Mouse (Mus musculus) forebrain, embryonic 13.5 days (tissue): ENCODE data around the gene Plscr5. TPM values are rescaled to one million over a fixed set of nuclear protein-coding genes. Genes with fewer than 3 reads are reported as not detected.
"Not testable (repeated sequence)": the region's sequence is repeated elsewhere in the genome, so short reads cannot be mapped to it uniquely, and the experiment has no call there.

Experiments used
- ATAC-seq: fragments of 200-750 bp; cut with Nextera tagmentation; 2 replicates; pipeline ENCODE4 v1.8.0; 2017
- H3K27ac ChIP-seq: fragments of 300-500 bp; sonication (generic); 2 replicates; pipeline ENCODE4 v1.5.1; 2015; ENCODE audit warnings: inconsistent platforms, mild to moderate bottlenecking, moderate library complexity
- H3K27me3 ChIP-seq: fragments of 300-500 bp; sonication (generic); 2 replicates; pipeline ENCODE4 v1.6.1; 2015; ENCODE audit warnings: mild to moderate bottlenecking, inconsistent platforms
- H3K36me3 ChIP-seq: fragments of 300-500 bp; sonication (generic); 2 replicates; pipeline ENCODE4 v1.6.1; 2015; ENCODE audit warnings: mild to moderate bottlenecking, inconsistent platforms; ENCODE audit not compliant: poor library complexity, severe bottlenecking
- H3K4me1 ChIP-seq: fragments of 300-500 bp; sonication (generic); 2 replicates; pipeline ENCODE4 v1.6.1; 2015; ENCODE audit warnings: inconsistent platforms
- H3K4me2 ChIP-seq: fragments of 300-500 bp; sonication (generic); 2 replicates; pipeline ENCODE4 v1.6.1; 2015; ENCODE audit warnings: inconsistent platforms, mild to moderate bottlenecking, moderate library complexity
- H3K4me3 ChIP-seq: fragments of 300-500 bp; sonication (generic); 2 replicates; pipeline ENCODE4 v1.5.1; 2015; ENCODE audit warnings: mild to moderate bottlenecking, inconsistent platforms
- H3K9ac ChIP-seq: fragments of 300-500 bp; sonication (generic); 2 replicates; pipeline ENCODE4 v1.6.1; 2015; ENCODE audit warnings: mild to moderate bottlenecking, inconsistent platforms
- H3K9me3 ChIP-seq: fragments of 300-500 bp; sonication (generic); replicated peaks from 2 replicates; pipeline ENCODE4 v1.6.1; 2016; ENCODE audit warnings: inconsistent platforms
- WGBS: fragments of 180-500 bp; shearing (Covaris S2); methylation state at CpG from one replicate; pipeline ENCODE4 v1.1.7; 2015; 5-methylcytosine and 5-hydroxymethylcytosine counted together
- polyA plus RNA-seq: library from polyadenylated mRNA; unstranded; fragments of >200 nt; fragmentation: Nextera tagmentation; extraction: Ambion mirVana; gene quantifications from 2 replicates; pipeline ENCODE4 v1.2.1, GENCODE M21; 2015

Gene Plscr5
- polyA plus RNA-seq: 0.18 and 0.29 TPM in 2 replicates

GRCm38 (mm10) chr9:92192636-92193035, at the start of gene Plscr5:
TSS of gene Plscr5 (plus strand) at chr9:92192936.
- ATAC-seq, H3K27me3 ChIP-seq, H3K9ac ChIP-seq, H3K36me3 ChIP-seq, H3K27ac ChIP-seq, H3K4me3 ChIP-seq, H3K9me3 ChIP-seq, H3K4me2 ChIP-seq: not testable (repeated sequence)
- H3K4me1 ChIP-seq: peaks cover 11% of the 10 kb centered on the region
- WGBS: 81% methylated on average over 9 of the region's 9 CpGs

GRCm38 (mm10) chr9:92147555-92148248, 45.0 kb upstream of the Plscr5 start:
- ATAC-seq: peak; percentile 90
- Histone ChIP-seq H3K27ac (no peak overlapping the region), H3K4me1 (no peaks in the 10 kb centered on the region), H3K4me3 (no peak overlapping the region), H3K9me3 (no peaks in the 10 kb centered on the region), H3K4me2 (no peak overlapping the region), H3K9ac (no peak overlapping the region), H3K27me3 (no peaks in the 10 kb centered on the region), H3K36me3 (no peaks in the 10 kb centered on the region)
- WGBS: 21% methylated on average over 7 of the region's 7 CpGs

GRCm38 (mm10) chr9:92162213-92162612, 30.5 kb upstream of the Plscr5 start:
- ATAC-seq: no peak
- H3K27ac ChIP-seq: no peak overlapping the region
- H3K9me3 ChIP-seq: no peaks in the 10 kb centered on the region
- no peak overlapping the region for H3K4me3 ChIP-seq
- H3K9ac ChIP-seq: no peak overlapping the region
- no peaks in the 10 kb centered on the region for H3K36me3 ChIP-seq
- no peak overlapping the region for H3K4me2 ChIP-seq
- H3K4me1 ChIP-seq: no peaks in the 10 kb centered on the region
- 58% methylated on average over 4 of the region's 4 CpGs for WGBS
- no peaks in the 10 kb centered on the region for H3K27me3 ChIP-seq

GRCm38 (mm10) chr9:92173318-92173985, 19.3 kb upstream of the Plscr5 start:
- Histone ChIP-seq H3K9me3 (no peaks in the 10 kb centered on the region), H3K4me2 (no peak overlapping the region), H3K27me3 (no peaks in the 10 kb centered on the region), H3K36me3 (no peaks in the 10 kb centered on the region), H3K9ac (no peak overlapping the region), H3K27ac (no peak overlapping the region), H3K4me3 (no peak overlapping the region), H3K4me1 (peaks cover 11% of the 10 kb centered on the region)
- peak; percentile 56 for ATAC-seq
- 95% methylated on average over 3 of the region's 3 CpGs for WGBS

- WGBS: 14% methylated on average over 15 of the region's 15 CpGs
- Histone ChIP-seq H3K27ac (no peak overlapping the region), H3K9me3 (no peaks in the 10 kb centered on the region), H3K4me3 (no peak overlapping the region), H3K4me1 (peaks cover 11% of the 10 kb centered on the region), H3K27me3 (no peaks in the 10 kb centered on the region), H3K9ac (no peak overlapping the region), H3K4me2 (peak overlapping the region; percentile 26), H3K36me3 (no peaks in the 10 kb centered on the region)
- ATAC-seq: peak; percentile 88
These were observed 18.3 kb upstream of the Plscr5 start for GRCm38 (mm10) chr9:92174176-92175075.

- H3K9me3 ChIP-seq: no peaks in the 10 kb centered on the region
- H3K27ac ChIP-seq: no peak overlapping the region
- H3K27me3 ChIP-seq: no peaks in the 10 kb centered on the region
- peak; percentile 76 for ATAC-seq
- no peak overlapping the region for H3K4me2 ChIP-seq
- WGBS: 27% methylated on average over 2 of the region's 2 CpGs
- H3K4me1 ChIP-seq: peaks cover 11% of the 10 kb centered on the region
- H3K4me3 ChIP-seq: no peak overlapping the region
- no peak overlapping the region for H3K9ac ChIP-seq
- no peaks in the 10 kb centered on the region for H3K36me3 ChIP-seq
These were observed 13.8 kb upstream of the Plscr5 start for GRCm38 (mm10) chr9:92178861-92179469.

GRCm38 (mm10) chr9:92191295-92191694, 1.4 kb upstream of the Plscr5 start:
- Histone ChIP-seq H3K4me1 (peaks cover 6% of the 10 kb centered on the region), H3K9me3 (no peaks in the 10 kb centered on the region), H3K4me3 (no peak overlapping the region), H3K36me3 (no peaks in the 10 kb centered on the region), H3K9ac (no peak overlapping the region), H3K27me3 (no peaks in the 10 kb centered on the region), H3K4me2 (no peak overlapping the region), H3K27ac (no peak overlapping the region)
- WGBS: 83% methylated on average over 2 of the region's 2 CpGs
- ATAC-seq: no peak

GRCm38 (mm10) chr9:92198408-92198807, 5.7 kb downstream of the Plscr5 start:
- no peak for ATAC-seq
- Histone ChIP-seq H3K9ac (no peak overlapping the region), H3K9me3 (no peaks in the 10 kb centered on the region), H3K4me2 (no peak overlapping the region), H3K27ac (no peak overlapping the region), H3K4me1 (peaks cover 11% of the 10 kb centered on the region), H3K4me3 (no peak overlapping the region), H3K27me3 (no peaks in the 10 kb centered on the region), H3K36me3 (no peaks in the 10 kb centered on the region)
- WGBS: 70% methylated on average over 3 of the region's 3 CpGs

GRCm38 (mm10) chr9:92199564-92199963, 6.8 kb downstream of the Plscr5 start:
- Histone ChIP-seq H3K27ac (no peak overlapping the region), H3K36me3 (no peaks in the 10 kb centered on the region), H3K9me3 (no peaks in the 10 kb centered on the region), H3K4me2 (no peak overlapping the region), H3K4me1 (peaks cover 11% of the 10 kb centered on the region), H3K4me3 (no peak overlapping the region), H3K9ac (no peak overlapping the region), H3K27me3 (no peaks in the 10 kb centered on the region)
- ATAC-seq: peak; percentile 68; the same call in 1 of the 2 replicates
- WGBS: 80% methylated on average over 5 of the region's 5 CpGs

GRCm38 (mm10) chr9:92204397-92204796, 11.7 kb downstream of the Plscr5 start:
- no peak overlapping the region for H3K27ac ChIP-seq

GRCm38 (mm10) chr9:92207307-92207706, 14.6 kb downstream of the Plscr5 start:
- WGBS: 45% methylated on average over 4 of the region's 4 CpGs
- no peak overlapping the region for H3K4me2 ChIP-seq
- no peak overlapping the region for H3K27ac ChIP-seq
- no peaks in the 10 kb centered on the region for H3K36me3 ChIP-seq
- H3K4me1 ChIP-seq: no peaks in the 10 kb centered on the region
- H3K4me3 ChIP-seq: no peak overlapping the region
- H3K9ac ChIP-seq: no peak overlapping the region
- no peaks in the 10 kb centered on the region for H3K27me3 ChIP-seq
- peak; percentile 67; the same call in 1 of the 2 replicates for ATAC-seq
- no peaks in the 10 kb centered on the region for H3K9me3 ChIP-seq

More at GRCm38 (mm10) chr9:92204397-92204796, 11.7 kb downstream of the Plscr5 start:
- Histone ChIP-seq H3K27me3 (no peaks in the 10 kb centered on the region), H3K4me1 (no peaks in the 10 kb centered on the region), H3K36me3 (no peaks in the 10 kb centered on the region), H3K9me3 (no peaks in the 10 kb centered on the region), H3K4me2 (no peak overlapping the region), H3K4me3 (no peak overlapping the region), H3K9ac (no peak overlapping the region)
- no peak for ATAC-seq
- 70% methylated on average over 2 of the region's 2 CpGs for WGBS
